Mouse (Mus musculus): ENCODE results near the gene Tubg2. TPM values are rescaled to one million over a fixed set of nuclear protein-coding genes. Genes with fewer than 3 reads are reported as not detected.

Gene Tubg2
- polyA plus RNA-seq, 1 experiment from 2014 or later = 0.12 TPM

DNA sequence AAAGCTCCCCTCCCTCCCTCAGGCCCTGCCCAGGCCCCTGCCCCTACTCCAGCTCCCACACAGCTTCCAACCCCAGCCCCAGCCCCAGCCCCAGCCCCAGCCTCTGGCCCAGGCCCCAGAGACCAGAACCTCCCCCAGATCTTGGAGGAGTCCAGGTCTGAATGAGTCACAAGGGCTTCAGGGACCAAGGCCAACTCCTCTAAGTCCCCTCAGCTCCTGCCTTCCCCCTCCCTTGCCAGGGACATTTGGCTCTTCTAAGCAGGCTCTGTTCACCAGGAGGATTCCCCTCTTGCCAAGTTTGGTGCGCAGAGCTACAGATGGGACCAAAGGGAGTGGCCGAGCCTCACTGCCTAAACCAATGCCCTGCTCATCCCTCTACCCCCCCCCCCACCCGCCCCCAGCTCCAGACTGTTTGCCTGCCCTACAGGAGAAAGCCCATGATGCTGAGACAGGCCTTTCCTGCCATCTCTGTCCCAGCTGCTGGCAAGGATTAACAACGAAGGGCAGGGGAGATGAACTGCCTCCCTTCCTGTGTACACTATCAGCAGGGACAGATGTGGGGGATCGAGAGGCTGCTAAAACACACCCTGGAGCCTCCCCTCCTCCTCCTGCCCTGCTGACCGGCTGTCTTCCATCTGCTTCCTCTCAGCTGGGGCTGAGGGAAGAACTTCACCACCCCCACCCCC, 33.9 kb downstream of the Tubg2 start:
- 14% methylated on average over 6 of the region's 6 CpGs for WGBS (ENCODE audit: insufficient replicate concordance)
- peaks cover 12% of the 10 kb centered on the region for H3K36me3 ChIP-seq (replicated peaks; ENCODE audit: insufficient read depth, low read length)
- peak overlapping the region; percentile 34; the same call in 1 of the 2 replicates for H3K9ac ChIP-seq (replicated peaks)
- no peak overlapping the region for H3K4me3 ChIP-seq (ENCODE audit: low read depth, low read length)
- peak; percentile 67 for DNase-seq
- no peaks in the 10 kb centered on the region for H3K9me3 ChIP-seq (ENCODE audit: low read length)
- ATAC-seq = peak; percentile 95
- no peaks in the 10 kb centered on the region for H3K27me3 ChIP-seq (ENCODE audit: insufficient read depth, low read length)
- peak overlapping the region; percentile 44 for H3K4me2 ChIP-seq (ENCODE audit: low read depth, low read length)
- TF ChIP-seq CTCF (IDR thresholded peaks at IDR 0.05; ENCODE audit: low read depth) (no peak), EP300 (IDR thresholded peaks at IDR 0.05; ENCODE audit: low read depth) (peak; percentile 89)
- H3K4me1 ChIP-seq (ENCODE audit: insufficient read depth) = peaks cover 23% of the 10 kb centered on the region
- H3K27ac ChIP-seq (ENCODE audit: low read depth) = peak overlapping the region; percentile 86

DNA sequence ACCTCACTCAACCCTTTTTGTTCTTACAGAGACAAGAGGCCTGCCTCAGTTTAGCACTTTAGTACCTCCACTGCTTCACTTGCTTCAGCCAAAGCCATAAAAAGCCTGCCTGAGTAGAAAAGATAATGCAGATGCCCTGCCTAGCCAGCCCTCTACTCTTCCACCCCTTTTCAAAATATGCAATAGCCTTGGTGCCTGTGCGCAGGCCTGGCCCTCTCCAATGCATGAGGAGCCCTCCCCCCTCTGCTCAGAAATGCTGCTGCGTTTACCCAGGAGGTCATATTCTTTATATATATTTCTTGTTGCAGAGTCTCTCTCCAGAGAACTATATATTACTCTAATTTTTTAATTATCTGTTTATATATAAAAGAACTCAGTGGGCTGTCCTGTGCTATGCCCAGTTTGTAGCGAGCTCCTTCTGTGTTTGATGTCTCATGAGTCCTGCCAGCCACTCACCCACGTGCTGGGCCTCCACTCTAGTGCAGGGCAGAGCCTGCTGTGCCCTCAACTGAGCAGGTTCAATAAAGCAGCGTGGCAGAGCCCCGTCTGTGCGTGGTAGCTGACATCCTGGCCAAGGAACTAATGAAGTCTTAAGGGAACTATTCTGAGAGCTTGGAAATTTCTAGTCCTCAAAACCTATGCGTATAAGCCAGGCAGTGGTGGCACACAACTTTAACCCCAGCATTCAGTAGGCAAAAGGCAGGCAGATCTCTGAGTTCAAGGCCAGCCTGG, 34.6 kb downstream of the Tubg2 start:
- peak; percentile 81 for ATAC-seq
- 46% methylated on average over 8 of the region's 8 CpGs for WGBS (ENCODE audit: insufficient replicate concordance)
- peak overlapping the region; percentile 34; the same call in 1 of the 2 replicates for H3K9ac ChIP-seq (replicated peaks)
- no peaks in the 10 kb centered on the region for H3K9me3 ChIP-seq (ENCODE audit: low read length)
- H3K4me3 ChIP-seq (ENCODE audit: low read depth, low read length) = no peak overlapping the region
- no peak for DNase-seq
- H3K36me3 ChIP-seq (replicated peaks; ENCODE audit: insufficient read depth, low read length) = peaks cover 14% of the 10 kb centered on the region
- H3K4me2 ChIP-seq (ENCODE audit: low read depth, low read length) = peak overlapping the region; percentile 44
- H3K27ac ChIP-seq (ENCODE audit: low read depth) = peak overlapping the region; percentile 86
- H3K27me3 ChIP-seq (ENCODE audit: insufficient read depth, low read length) = no peaks in the 10 kb centered on the region
- TF ChIP-seq CTCF (IDR thresholded peaks at IDR 0.05; ENCODE audit: low read depth) (no peak), EP300 (IDR thresholded peaks at IDR 0.05; ENCODE audit: low read depth) (peak; percentile 63; the same call in 1 of the 2 replicates)
- H3K4me1 ChIP-seq (ENCODE audit: insufficient read depth) = peaks cover 23% of the 10 kb centered on the region

DNA sequence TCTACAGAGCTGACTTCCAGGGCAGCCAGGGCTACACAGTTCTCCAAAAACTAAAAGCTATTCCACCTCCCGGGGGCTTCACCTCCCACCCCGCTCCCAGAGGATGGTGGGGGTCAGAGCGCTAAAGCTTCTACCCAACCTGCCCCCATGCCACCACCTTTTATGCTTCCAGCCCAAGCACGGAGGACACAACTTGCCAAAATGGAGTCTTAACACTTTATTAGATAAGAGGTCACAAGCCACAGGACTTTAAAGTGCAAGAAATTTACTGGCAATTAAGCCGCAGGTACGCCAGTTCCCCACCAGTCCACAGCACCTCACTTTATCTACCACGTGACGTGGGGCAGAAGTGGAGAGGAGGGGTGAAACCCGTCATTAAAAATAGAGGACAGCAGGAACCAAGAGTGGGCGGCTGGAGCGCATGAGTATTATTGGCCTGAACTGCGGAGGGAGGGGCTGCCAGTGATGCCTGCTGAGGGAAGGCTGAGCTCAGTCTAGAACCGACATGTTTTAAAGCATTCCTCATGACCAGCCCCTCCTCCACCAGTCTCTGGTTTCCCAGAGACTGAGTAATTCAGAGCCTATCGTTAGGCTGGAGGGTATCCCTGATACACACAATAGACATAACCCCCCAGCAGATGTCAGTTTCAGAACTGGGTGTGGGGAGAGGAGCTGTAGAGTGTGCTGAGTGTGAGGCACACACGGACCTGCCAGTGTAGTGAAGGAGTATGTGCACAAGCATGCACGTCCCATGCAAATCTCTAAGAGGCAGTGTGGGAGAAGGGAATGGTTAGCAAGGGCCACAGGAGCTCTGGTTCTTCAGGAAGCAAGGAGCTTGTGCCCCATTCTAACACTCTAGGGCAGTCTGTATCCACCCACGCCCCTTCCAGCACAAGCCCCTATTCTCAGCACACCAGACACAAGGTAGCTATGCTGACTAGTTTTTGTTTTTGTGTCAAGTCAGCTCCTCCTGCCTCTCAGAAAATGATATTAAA, 35.5 kb downstream of the Tubg2 start:
- peaks cover 23% of the 10 kb centered on the region for H3K4me1 ChIP-seq (ENCODE audit: insufficient read depth)
- no peak for TF ChIP-seq EP300 (IDR thresholded peaks at IDR 0.05; ENCODE audit: low read depth)
- TF ChIP-seq CTCF (IDR thresholded peaks at IDR 0.05; ENCODE audit: low read depth) = no peak
- H3K9ac ChIP-seq (replicated peaks) = no peak overlapping the region; the same call in 1 of the 2 replicates
- no peaks in the 10 kb centered on the region for H3K27me3 ChIP-seq (ENCODE audit: insufficient read depth, low read length)
- H3K36me3 ChIP-seq (replicated peaks; ENCODE audit: insufficient read depth, low read length) = peaks cover 17% of the 10 kb centered on the region
- ATAC-seq (no peak), DNase-seq (no peak)
- no peaks in the 10 kb centered on the region for H3K9me3 ChIP-seq (ENCODE audit: low read length)
- WGBS (ENCODE audit: insufficient replicate concordance) = 65% methylated on average over 17 of the region's 17 CpGs
- no peak overlapping the region for H3K4me2 ChIP-seq (ENCODE audit: low read depth, low read length)
- H3K4me3 ChIP-seq (ENCODE audit: low read depth, low read length) = no peak overlapping the region
- peak overlapping the region; percentile 86 for H3K27ac ChIP-seq (ENCODE audit: low read depth)

DNA sequence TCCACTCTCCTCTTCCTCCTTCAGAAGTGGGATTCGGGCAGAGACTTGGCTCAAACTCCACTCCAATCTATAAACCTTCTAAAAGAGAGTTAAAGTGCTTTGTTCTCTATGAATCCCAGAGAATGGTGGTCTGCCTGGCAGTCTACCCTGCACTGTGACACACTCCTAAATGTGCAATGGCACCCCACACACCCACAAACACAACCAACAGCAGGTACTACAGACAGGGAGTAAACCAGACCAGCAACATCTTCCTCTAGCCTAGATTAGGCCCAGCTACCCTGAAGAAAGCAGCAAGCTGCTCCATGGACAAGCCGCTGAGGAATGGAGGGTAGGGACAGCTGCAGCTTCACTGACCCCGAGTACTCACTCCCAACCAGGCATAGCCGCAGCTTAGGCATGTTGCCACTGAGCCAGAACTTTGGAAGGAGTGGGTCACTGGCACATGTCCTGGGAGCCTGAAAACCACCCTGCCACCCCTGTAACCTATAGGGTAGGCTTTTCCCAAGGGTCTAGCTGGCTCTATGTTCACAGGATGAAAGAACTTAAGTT, 36.3 kb downstream of the Tubg2 start:
- H3K27me3 ChIP-seq (ENCODE audit: insufficient read depth, low read length) = no peaks in the 10 kb centered on the region
- H3K4me2 ChIP-seq (ENCODE audit: low read depth, low read length) = no peak overlapping the region
- WGBS (ENCODE audit: insufficient replicate concordance) = 92% methylated on average over 4 of the region's 4 CpGs
- TF ChIP-seq CTCF (IDR thresholded peaks at IDR 0.05; ENCODE audit: low read depth) (no peak), EP300 (IDR thresholded peaks at IDR 0.05; ENCODE audit: low read depth) (no peak)
- DNase-seq (no peak), ATAC-seq (no peak)
- no peak overlapping the region for H3K4me3 ChIP-seq (ENCODE audit: low read depth, low read length)
- H3K27ac ChIP-seq (ENCODE audit: low read depth) = no peak overlapping the region
- peaks cover 19% of the 10 kb centered on the region for H3K36me3 ChIP-seq (replicated peaks; ENCODE audit: insufficient read depth, low read length)
- no peak overlapping the region for H3K9ac ChIP-seq (replicated peaks)
- no peaks in the 10 kb centered on the region for H3K9me3 ChIP-seq (ENCODE audit: low read length)
- peaks cover 23% of the 10 kb centered on the region for H3K4me1 ChIP-seq (ENCODE audit: insufficient read depth)

DNA sequence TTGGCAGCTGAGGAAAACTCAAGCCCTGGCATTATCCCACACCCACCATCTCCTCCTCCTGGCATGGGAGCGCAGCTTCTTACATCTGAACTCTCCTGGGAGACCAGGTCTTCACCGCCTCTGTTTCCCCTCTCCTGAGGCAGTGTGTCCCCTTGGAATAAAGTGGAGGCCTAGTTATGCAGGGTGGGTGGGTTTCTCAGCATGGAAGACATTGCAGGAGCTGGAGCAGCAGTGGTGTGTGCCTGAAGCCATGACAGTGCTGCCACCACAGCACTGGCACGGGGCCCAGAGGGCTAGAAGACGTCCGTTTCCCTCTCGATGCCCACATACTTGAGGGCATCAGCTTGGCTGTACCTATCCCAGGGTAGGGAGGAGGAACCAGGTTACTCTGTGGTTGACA, 36.9 kb downstream of the Tubg2 start:
- Histone ChIP-seq H3K27me3 (ENCODE audit: insufficient read depth, low read length) (no peaks in the 10 kb centered on the region), H3K36me3 (replicated peaks; ENCODE audit: insufficient read depth, low read length) (peaks cover 20% of the 10 kb centered on the region), H3K4me3 (ENCODE audit: low read depth, low read length) (no peak overlapping the region), H3K9ac (replicated peaks) (no peak overlapping the region), H3K4me2 (ENCODE audit: low read depth, low read length) (no peak overlapping the region), H3K27ac (ENCODE audit: low read depth) (no peak overlapping the region), H3K4me1 (ENCODE audit: insufficient read depth) (peaks cover 23% of the 10 kb centered on the region), H3K9me3 (ENCODE audit: low read length) (no peaks in the 10 kb centered on the region)
- no peak for DNase-seq
- WGBS (ENCODE audit: insufficient replicate concordance) = 89% methylated on average over 6 of the region's 6 CpGs
- no peak for TF ChIP-seq CTCF (IDR thresholded peaks at IDR 0.05; ENCODE audit: low read depth)
- TF ChIP-seq EP300 (IDR thresholded peaks at IDR 0.05; ENCODE audit: low read depth) = no peak
- no peak for ATAC-seq

Data from liver, postnatal 0 days (tissue).